Mouse (Mus musculus): ENCODE measurements around the gene Ggt1.

- no peak for TF ChIP-seq CTCF (IDR thresholded peaks at IDR 0.05; ENCODE audit: low read depth, low read length)
- no peak for TF ChIP-seq POLR2A (IDR thresholded peaks at IDR 0.05; ENCODE audit: extremely low read depth, insufficient read depth, low read length)
Measured at GRCm38 (mm10) chr10:75555557-75555956, 5.8 kb upstream of the Ggt1 start.
